Mouse (Mus musculus): ENCODE results near the gene Apol8.
"Not testable (repeated sequence)": the region's sequence is repeated elsewhere in the genome, so short reads cannot be mapped to it uniquely, and the experiment has no call there.

Apol8 gene

DNA sequence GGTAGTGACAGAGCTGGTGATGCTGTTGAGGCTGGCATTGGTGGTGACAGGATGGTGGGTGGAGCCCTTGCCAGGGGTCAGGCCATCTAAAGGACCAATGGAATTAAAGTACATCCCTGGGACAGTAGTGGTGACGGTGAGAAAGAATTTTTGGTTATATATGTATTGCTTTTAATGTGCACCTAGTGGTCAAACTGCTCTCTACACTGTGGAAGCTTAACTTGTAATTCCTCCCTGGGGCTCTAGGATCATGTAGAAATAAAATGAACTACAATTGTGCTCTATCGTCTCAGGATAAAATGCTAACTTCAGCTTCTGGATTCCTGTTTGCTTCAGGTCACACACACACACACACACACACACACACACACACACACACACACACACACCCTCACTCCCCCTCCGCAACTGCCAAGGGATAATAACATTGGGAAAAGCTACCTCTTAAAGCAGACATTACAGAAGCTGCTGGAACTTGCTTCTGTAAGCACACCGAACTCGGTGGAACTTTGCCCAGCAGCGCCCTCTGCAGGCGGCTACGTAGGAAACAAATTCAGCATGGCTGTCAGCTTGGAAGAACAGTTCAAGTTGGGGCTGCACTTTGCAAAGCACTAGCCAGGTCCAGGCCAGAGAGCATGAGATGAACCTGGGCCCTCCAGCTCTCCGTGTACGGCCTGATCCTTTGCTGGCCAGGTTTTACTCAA is 32.4 kb downstream of the Apol8 start:
- H3K27me3 ChIP-seq (ENCODE audit: control insufficient read depth, insufficient read depth, low read length, poor library complexity, severe bottlenecking); H3K36me3 ChIP-seq (ENCODE audit: control insufficient read depth, insufficient read depth, low read length, poor library complexity, severe bottlenecking); DNase-seq (ENCODE audit: low read depth, low spot score): not testable (repeated sequence)

DNA sequence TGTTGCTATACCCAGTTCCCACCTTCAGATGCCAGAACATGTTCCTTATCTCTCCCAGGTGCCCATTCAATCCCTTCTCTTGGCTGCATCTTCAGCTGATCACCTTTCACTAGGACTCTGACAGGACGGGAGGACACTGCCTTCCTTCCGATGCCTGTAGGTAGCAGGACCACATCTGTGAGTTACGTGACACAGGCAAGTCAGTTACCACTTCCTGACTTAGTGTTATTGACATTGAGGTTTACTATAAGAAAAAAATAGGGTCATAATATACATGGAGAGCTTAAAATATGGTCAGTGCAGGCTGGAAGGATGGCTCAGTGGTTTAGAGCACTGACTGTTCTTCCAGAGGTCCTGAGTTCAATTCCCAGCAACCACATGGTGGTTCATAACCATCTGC is 35.3 kb downstream of the Apol8 start:
- H3K36me3 ChIP-seq (ENCODE audit: control insufficient read depth, insufficient read depth, low read length, poor library complexity, severe bottlenecking); DNase-seq (ENCODE audit: low read depth, low spot score); H3K27me3 ChIP-seq (ENCODE audit: control insufficient read depth, insufficient read depth, low read length, poor library complexity, severe bottlenecking): not testable (repeated sequence)

DNA sequence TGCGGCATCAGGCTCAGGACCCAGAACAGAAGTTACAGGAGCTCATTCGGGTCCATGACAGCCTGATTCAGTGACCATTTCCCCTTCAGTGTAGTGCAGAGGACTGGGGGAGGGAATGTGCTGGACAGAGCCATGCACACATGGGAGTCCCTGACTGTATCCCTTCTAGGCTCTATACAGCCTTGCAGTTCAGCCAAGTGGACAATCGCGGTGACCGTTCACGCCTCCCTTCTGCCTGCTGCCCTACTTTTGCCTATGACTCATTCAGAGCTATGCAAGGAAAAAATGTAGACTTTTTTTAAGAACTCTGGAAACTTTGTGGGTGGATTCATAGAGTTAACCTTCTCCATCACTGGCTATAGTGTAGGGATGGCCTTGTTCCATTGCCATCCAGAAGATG is 38.6 kb downstream of the Apol8 start:
- not testable (repeated sequence) for H3K27me3 ChIP-seq (ENCODE audit: control insufficient read depth, insufficient read depth, low read length, poor library complexity, severe bottlenecking); DNase-seq (ENCODE audit: low read depth, low spot score); H3K36me3 ChIP-seq (ENCODE audit: control insufficient read depth, insufficient read depth, low read length, poor library complexity, severe bottlenecking)

DNA sequence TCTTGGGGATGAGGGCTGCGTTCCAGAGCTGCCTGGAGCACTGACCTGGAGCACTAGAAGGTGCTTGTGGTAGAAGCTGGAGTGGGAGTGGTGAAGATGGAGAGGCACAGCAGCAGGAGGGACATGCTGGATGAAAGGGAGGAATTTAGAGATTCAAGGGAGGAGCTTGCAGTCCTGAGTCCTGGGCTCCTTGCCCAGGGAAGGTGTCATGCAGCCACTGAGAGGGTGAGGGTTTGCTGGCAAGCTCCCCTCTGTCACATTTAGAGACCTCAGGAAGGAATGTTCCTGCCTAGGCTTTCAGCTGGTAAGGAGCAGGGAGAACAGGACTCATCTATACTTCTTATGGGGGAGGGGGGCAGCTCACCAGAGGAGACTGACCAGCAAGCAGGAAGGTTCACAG is 47.9 kb downstream of the Apol8 start:
- DNase-seq (ENCODE audit: low read depth, low spot score); H3K27me3 ChIP-seq (ENCODE audit: control insufficient read depth, insufficient read depth, low read length, poor library complexity, severe bottlenecking); H3K36me3 ChIP-seq (ENCODE audit: control insufficient read depth, insufficient read depth, low read length, poor library complexity, severe bottlenecking): not testable (repeated sequence)

DNA sequence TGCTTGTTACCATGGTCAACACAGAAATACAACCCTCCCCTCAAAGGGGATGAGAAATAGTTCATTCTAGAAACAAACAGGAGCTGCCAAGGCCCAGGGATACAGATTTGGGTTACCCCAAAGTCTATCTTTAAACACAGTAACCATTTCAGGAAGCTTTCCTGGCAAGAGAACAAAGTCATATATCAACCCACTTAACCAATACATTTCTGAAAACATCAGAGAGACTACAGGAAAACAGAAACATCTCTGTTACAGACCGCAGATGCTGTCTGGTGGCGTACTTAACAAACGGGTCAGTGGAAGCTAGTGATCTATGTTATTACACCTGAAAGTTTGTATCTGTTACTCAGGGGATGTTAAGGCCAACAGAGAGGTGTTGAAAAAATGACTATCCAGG is 51.5 kb downstream of the Apol8 start:
- not testable (repeated sequence) for H3K36me3 ChIP-seq (ENCODE audit: control insufficient read depth, insufficient read depth, low read length, poor library complexity, severe bottlenecking); DNase-seq (ENCODE audit: low read depth, low spot score); H3K27me3 ChIP-seq (ENCODE audit: control insufficient read depth, insufficient read depth, low read length, poor library complexity, severe bottlenecking)

DNA sequence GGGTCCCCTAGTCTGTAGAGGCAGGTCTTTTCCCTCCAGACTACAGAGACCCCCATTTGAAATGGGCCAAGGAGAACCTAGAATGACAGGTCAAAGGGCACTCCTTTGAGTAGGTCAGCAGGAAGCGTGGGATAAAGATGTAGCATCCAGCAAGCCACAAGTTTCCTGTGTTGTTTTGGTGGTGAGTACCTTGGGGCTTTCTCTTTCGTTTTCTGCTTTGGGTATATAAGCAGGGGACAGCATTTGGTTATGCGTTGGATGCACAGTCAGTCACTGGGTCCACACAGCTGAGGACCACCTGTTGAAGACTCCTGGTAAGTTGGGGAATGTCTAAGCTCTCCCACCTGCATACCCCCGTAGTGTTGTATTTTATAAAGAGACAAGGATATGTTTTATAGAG is 58.1 kb downstream of the Apol8 start, which contains the start of gene Apol7e:
Apol7e (plus strand) TSS at position 202 of the 400 bp plus-strand sequence.
- not testable (repeated sequence) for H3K36me3 ChIP-seq (ENCODE audit: control insufficient read depth, insufficient read depth, low read length, poor library complexity, severe bottlenecking); DNase-seq (ENCODE audit: low read depth, low spot score); H3K27me3 ChIP-seq (ENCODE audit: control insufficient read depth, insufficient read depth, low read length, poor library complexity, severe bottlenecking)

Data from splenic B cell, adult 2 months (primary cell).